Mouse (Mus musculus) testis, adult 2 months (tissue): ENCODE results near the gene Prg3. TPM values are rescaled to one million over a fixed set of nuclear protein-coding genes. Genes with fewer than 3 reads are reported as not detected.

ENCODE experiments used
- H3K27ac ChIP-seq: fragments of 200-500 bp; 2 replicates; pipeline ENCODE4 v1.5.1; 2012; ENCODE audit warnings: low read depth, low read length; ENCODE audit not compliant: control insufficient read depth, insufficient read depth
- H3K27me3 ChIP-seq: fragments of 200-500 bp; 2 replicates; pipeline ENCODE4 v1.6.1; 2012; ENCODE audit warnings: mild to moderate bottlenecking, low read length, moderate library complexity; ENCODE audit not compliant: control insufficient read depth, insufficient read depth
- H3K36me3 ChIP-seq: fragments of 200-500 bp; 2 replicates; pipeline ENCODE4 v1.6.1; 2012; ENCODE audit warnings: mild to moderate bottlenecking, low read length; ENCODE audit not compliant: control insufficient read depth, insufficient read depth
- H3K4me1 ChIP-seq: fragments of 200-500 bp; 2 replicates; pipeline ENCODE4 v1.6.1; 2012; ENCODE audit warnings: low read length; ENCODE audit not compliant: control insufficient read depth, insufficient read depth
- H3K4me3 ChIP-seq: fragments of 200-500 bp; 2 replicates; pipeline ENCODE4 v1.5.1; 2012; ENCODE audit warnings: low read depth, mild to moderate bottlenecking, low read length, moderate library complexity, mixed read lengths; ENCODE audit not compliant: control insufficient read depth
- CTCF ChIP-seq: fragments of 200-500 bp; IDR thresholded peaks from 2 replicates; pipeline ENCODE4 v1.5.1; 2012; ENCODE audit warnings: low read depth, mild to moderate bottlenecking, inconsistent platforms, low read length, moderate library complexity; ENCODE audit not compliant: control insufficient read depth, insufficient read depth, insufficient replicate concordance
- POLR2A ChIP-seq: fragments of 200-500 bp; IDR thresholded peaks from 2 replicates; pipeline ENCODE4 v1.6.1; 2012; ENCODE audit warnings: low read depth, mild to moderate bottlenecking, inconsistent platforms, low read length, moderate library complexity; ENCODE audit not compliant: control insufficient read depth
- polyA plus RNA-seq: library from polyadenylated mRNA; depleted of rRNA; stranded (reverse); fragments of >200 nt; gene quantifications from 2 replicates; pipeline ENCODE4 v1.2.3, GENCODE M21; 2012

Prg3 gene
- polyA plus RNA-seq, 1 experiment: not detected

- no peaks in the 10 kb centered on the region for H3K27me3 ChIP-seq
- no peaks in the 10 kb centered on the region for H3K4me1 ChIP-seq
- H3K4me3 ChIP-seq: no peak overlapping the region
- TF ChIP-seq CTCF: no peak
- no peak for TF ChIP-seq POLR2A
- no peak overlapping the region for H3K27ac ChIP-seq
- H3K36me3 ChIP-seq: no peaks in the 10 kb centered on the region
These were observed 29.3 kb upstream of the Prg3 start for GRCm38 (mm10) chr2:84958588-84959264.

GRCm38 (mm10) chr2:84961300-84961699 lies 26.7 kb upstream of the Prg3 start:
- H3K27me3 ChIP-seq: no peaks in the 10 kb centered on the region
- H3K27ac ChIP-seq: no peak overlapping the region
- no peaks in the 10 kb centered on the region for H3K4me1 ChIP-seq
- no peak overlapping the region for H3K4me3 ChIP-seq
- TF ChIP-seq CTCF: no peak
- TF ChIP-seq POLR2A: no peak
- no peaks in the 10 kb centered on the region for H3K36me3 ChIP-seq

- no peak overlapping the region for H3K27ac ChIP-seq
- no peaks in the 10 kb centered on the region for H3K4me1 ChIP-seq
- no peaks in the 10 kb centered on the region for H3K36me3 ChIP-seq
- no peak overlapping the region for H3K4me3 ChIP-seq
- no peak for TF ChIP-seq CTCF
- no peak for TF ChIP-seq POLR2A
- H3K27me3 ChIP-seq: no peaks in the 10 kb centered on the region
These were observed 26.1 kb upstream of the Prg3 start for GRCm38 (mm10) chr2:84961901-84962300.

GRCm38 (mm10) chr2:84962906-84963507 lies 25.0 kb upstream of the Prg3 start:
- no peak overlapping the region for H3K4me3 ChIP-seq
- no peak overlapping the region for H3K27ac ChIP-seq
- H3K27me3 ChIP-seq: no peaks in the 10 kb centered on the region
- TF ChIP-seq POLR2A: no peak
- TF ChIP-seq CTCF: no peak
- H3K4me1 ChIP-seq: no peaks in the 10 kb centered on the region
- H3K36me3 ChIP-seq: no peaks in the 10 kb centered on the region

GRCm38 (mm10) chr2:84964111-84964801 lies 23.8 kb upstream of the Prg3 start:
- Histone ChIP-seq H3K27me3 (no peaks in the 10 kb centered on the region), H3K4me1 (no peaks in the 10 kb centered on the region), H3K36me3 (no peaks in the 10 kb centered on the region), H3K4me3 (no peak overlapping the region), H3K27ac (no peak overlapping the region)
- TF ChIP-seq POLR2A: no peak
- no peak for TF ChIP-seq CTCF

DNA sequence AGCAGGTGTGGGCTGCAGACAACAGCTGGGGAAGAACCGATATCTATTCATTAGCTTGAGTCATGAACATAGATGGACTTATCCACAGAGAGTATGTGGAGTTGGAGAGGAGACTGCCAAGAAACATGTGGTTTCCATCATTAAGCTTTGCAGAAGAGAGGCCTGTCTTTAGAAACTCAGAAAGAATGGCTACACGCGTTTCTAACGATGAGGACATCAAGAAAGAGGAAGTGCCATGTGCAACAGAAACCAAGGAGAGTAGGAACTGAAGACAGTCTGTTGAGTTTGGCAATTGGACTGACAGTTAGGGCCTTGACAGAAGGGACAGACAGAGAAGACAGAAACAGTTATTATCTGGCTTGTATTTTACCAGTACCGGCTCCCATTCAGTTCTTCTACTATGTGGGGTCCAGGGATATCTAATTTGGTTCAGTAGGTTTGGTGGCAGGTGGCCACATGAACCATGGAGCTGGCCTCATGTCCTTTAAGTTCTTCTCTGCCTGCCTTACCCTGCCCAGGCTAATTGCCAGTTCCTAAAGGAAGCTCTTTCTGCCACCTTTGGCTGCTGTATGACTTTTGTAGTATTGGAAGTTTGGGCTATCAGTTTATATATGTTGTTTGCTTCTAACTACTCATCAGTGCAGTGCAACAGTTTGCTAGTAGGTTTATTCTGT lies 20.6 kb upstream of the Prg3 start:
- Histone ChIP-seq H3K4me1 (no peaks in the 10 kb centered on the region), H3K27me3 (no peaks in the 10 kb centered on the region), H3K4me3 (no peak overlapping the region), H3K36me3 (no peaks in the 10 kb centered on the region), H3K27ac (no peak overlapping the region)
- TF ChIP-seq POLR2A: no peak
- no peak for TF ChIP-seq CTCF

DNA sequence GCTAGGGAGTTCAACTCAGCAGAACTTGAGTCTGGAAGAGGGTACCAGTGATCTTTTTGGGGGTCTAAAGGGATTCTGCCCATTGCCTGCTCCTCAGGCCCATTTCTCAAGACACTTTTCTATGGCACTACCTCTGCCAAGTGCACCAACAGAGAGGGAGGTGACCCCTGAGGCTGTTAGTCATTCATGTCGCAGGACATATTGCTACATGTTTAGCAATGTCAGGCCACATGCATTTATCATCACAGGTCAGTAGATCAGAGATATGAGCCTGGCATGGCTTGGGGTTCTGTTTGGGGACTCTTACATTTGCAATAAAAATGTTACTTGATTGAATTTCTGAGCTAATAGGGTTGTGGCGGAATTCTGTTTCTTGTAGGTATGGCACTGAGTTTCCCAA lies 12.4 kb upstream of the Prg3 start:
- no peaks in the 10 kb centered on the region for H3K4me1 ChIP-seq
- H3K27ac ChIP-seq: no peak overlapping the region
- H3K36me3 ChIP-seq: no peaks in the 10 kb centered on the region
- TF ChIP-seq CTCF (no peak), POLR2A (no peak)
- H3K4me3 ChIP-seq: no peak overlapping the region
- no peaks in the 10 kb centered on the region for H3K27me3 ChIP-seq
